Mouse (Mus musculus) T-helper 17 cell (primary cell): ENCODE measurements around the gene Ctxn2.
"Not testable (repeated sequence)": the region's sequence is repeated elsewhere in the genome, so short reads cannot be mapped to it uniquely, and the experiment has no call there.

Source experiments
- in situ Hi-C, 2 experiments: fragments of 300-600 bp; cut with MboI, MseI; formaldehyde crosslinking; loops; 1 replicate in 1 of 2; 2 replicates in 1 of 2; pipeline ENCODE4 v1.15.1; 2025; ENCODE audit warnings: high pct_unique_total_duplicates in 2 of 2

The Ctxn2 gene

DNA sequence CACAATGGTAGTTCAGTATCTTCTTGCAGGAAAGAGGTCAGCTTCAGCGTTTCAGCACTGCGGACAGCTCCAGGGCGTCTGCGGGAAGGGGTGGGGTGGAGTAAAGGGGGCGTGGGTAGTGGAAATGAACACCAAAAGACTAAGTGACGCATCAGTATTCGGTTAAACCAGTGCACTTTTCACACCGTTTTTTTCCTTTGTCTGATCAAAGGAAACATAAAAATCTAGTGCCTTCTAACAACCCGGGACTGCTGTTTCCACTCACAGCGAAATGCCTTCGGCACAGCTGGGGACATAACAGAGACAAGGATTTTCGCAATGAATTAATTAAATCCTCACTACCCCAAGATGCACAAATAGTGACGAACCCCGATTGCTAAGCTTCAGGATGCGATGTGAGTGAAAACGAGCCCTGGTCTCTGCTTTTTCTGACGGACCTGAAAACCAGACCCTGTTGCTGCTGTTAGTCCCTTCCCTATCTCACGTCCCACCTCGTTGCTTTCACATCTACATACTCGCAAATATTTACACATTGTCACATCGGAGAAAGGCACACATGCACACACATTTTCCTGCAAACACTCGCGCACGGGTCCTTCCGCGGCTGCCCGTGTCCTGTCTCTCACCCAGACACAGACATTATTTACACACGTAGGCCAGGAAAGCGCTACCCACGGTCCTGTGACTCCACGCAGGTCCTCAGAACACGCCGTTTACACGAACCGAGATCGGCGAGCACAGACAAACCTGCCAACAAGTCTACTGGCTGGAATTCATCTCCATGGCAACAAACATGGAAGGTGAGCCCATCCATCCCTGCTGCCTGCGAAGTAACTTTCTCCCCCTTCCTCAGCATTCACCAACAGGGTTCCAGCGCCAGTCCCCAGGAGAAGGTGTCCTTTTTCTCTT lies at the start of gene Ctxn2:
Ctxn2 (plus strand) TSS at position 790 of the 909 bp plus-strand sequence.
- in situ Hi-C loops = no loop called here

DNA sequence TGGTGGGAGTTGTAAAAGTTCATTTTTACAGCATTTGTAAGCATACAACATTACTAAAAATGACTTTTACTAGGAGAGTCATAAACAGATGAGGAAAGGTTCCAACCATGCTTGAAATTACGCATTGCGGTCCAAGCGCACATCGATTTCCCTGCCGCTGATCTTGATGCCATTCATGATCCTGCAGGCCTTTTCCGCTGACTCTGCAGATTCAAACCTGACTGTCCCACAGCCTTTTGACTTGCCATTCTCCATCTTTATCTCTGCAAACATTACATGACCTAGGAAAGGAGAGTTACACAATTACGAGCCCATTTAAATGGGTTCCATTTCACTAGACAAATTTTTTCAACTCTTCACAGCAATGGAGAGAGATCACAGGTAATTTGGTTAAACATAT lies 47.7 kb upstream of the Ctxn2 start:
- in situ Hi-C loops = loop anchor here in 1 of 2 experiments (10.0 kb wide), 1 partner anchor 486 kb away; no protein-coding TSS in a partner anchor

DNA sequence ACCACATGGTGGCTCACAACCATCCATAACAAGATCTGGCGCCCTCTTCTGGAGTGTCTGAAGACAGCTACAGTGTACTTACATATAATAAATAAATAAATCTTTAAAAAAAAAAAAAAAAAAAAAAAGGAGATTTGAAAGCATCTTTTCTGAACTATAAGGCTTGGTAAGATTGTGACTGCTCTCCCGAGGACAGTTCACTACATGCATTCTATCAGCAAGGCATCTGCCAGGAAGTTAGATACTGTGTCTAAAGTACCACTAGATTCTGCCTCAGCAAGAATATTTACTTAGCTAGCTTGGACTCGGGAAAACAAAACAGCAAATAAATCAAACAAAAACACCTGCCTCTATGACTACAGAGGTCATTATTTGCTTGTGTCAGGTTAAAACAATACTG lies 44.4 kb upstream of the Ctxn2 start:
- in situ Hi-C loops = not testable (repeated sequence)

DNA sequence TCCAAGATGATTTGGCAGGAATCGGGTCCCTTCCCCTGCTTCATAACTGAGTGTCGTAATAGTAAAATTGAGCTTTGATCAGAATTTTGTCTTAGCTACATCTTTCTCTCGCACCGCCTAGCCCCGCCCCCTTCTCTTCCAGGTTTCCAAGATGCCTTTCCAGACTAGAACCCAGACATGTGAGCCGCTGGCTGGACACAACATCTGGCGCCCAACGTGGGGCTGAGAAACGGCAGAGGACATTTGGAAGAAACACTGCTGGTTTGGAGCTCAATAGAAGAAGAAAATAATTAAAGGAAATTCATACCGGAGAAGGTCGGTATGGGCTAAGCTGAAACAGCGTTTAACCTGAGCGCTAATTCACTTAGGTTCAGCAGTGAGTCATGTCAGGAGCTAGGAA lies 32.0 kb upstream of the Ctxn2 start:
- in situ Hi-C loops = loop anchor here in 1 of 2 experiments (25.0 kb wide), 1 partner anchor 1858 kb away; no protein-coding TSS in a partner anchor

DNA sequence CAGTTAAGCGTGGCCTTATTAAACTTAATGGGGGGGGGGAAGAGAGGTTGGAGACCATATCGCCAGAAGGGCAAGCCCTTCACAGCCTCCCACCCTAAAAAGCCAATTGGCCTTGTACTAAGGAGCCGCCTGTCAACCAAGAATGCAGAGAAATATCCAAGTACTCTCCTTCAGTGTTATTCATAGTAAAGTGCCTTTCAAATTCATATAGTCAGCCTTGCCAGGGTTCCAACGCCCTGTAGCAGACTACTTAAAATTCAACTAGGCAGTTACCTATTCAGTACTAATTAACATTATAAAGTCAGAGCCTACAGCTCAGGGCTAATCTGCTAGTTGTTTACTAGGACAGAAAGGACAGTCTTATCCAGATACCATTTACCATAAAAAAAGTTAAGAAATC lies 30.0 kb upstream of the Ctxn2 start:
- in situ Hi-C loops = loop anchor here in 1 of 2 experiments (25.0 kb wide), 1 partner anchor 1856 kb away; no protein-coding TSS in a partner anchor

DNA sequence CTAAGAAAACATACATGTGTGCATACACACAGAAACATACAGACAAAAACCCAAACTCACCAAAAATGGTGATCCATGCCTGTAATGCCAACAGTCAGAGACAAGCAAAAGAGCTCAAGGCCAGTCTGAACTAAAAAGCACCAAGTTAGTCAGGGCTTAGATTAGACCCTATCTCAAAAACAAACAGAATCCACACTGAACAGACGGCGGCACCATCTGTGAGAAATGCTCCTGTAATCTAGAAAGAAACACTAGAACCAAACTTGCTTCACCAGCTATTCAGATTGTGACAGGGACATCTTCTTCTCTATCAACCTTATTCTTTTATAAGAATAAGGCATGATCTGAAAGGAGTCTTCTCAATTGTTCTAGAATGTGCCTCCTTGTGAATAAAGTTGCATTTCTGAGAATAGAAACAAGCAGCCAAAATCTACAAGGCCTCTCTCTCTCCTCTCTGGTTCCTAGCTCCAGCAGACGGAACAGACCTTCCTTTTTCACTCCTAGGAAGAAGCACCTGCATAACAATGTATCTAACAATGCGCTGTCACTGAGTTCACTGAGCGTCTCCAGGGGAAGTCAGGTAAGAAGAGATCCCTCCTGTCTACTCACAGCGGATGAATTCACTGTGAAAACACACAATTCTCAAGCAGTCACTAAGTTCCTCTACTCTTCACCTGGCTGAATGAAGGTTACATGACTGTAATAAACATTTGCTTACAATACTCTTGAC lies 16.9 kb upstream of the Ctxn2 start:
- in situ Hi-C loops = loop anchor here (5.0 to 25.0 kb wide), 3 partner anchors 125 to 1843 kb away; partner anchors contain the start of gene Dut (in 2 of the 2)

DNA sequence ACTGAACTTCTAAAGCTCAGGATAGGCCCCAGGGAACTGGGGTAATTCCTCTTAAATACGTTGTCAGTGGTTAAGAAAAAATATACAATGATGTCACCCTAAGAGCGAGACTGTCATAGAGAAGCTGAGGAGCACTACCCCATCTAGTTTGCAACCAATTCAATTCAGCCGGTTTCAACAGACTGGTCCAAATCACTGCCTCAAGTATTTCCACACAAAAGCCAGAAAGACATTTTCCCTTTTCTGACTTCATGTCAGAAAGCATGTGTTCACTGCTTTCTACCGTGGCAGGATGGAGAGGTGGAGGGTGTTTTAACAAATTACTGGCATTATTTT lies 14.2 kb upstream of the Ctxn2 start:
- in situ Hi-C loops = loop anchor here (5.0 to 25.0 kb wide), 3 partner anchors 123 to 1840 kb away; partner anchors contain the start of gene Dut (in 2 of the 2)

DNA sequence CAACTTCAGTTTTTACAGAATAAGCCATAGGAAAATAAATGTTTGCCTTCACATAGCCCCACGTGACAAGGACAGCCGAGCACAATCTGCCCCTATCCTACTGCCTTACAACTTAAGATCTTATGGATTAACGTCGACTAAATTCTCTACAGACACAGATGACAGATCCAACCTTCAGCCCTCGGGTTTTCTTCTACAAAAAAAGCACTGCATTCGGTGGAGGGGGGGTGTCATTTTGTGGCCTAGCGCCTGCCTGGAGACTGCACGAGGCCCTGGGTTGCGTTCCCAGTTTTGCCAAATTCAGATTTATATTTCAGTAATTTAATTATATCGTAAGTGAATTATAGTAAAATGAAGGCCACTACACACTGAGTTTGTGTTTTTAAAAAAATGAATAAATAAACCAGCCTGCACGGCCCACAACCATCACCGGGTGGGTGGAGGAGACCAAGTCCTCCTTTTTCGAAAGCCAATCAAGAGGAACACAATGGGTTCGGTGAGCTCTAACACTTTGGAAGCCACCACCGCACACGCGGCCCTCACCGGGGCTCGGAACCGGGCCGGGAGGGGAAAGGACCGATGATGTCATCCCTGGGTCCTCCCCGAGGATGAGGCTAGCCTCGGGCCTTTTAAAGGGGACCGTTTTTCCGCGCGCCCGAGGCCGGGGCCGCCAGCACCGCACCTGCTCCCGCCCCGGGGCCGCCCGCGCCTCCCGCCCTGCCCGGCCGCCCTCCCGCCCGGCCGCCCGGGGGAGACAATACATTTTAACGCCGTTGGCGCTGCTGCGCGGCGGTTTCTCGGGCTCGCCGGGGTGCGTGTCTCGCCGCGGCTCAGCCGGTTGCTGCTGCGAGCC lies 13.6 kb upstream of the Ctxn2 start:
- in situ Hi-C loops = loop anchor here (5.0 to 25.0 kb wide), 3 partner anchors 122 to 1839 kb away; partner anchors contain the start of gene Dut (in 2 of the 2)

DNA sequence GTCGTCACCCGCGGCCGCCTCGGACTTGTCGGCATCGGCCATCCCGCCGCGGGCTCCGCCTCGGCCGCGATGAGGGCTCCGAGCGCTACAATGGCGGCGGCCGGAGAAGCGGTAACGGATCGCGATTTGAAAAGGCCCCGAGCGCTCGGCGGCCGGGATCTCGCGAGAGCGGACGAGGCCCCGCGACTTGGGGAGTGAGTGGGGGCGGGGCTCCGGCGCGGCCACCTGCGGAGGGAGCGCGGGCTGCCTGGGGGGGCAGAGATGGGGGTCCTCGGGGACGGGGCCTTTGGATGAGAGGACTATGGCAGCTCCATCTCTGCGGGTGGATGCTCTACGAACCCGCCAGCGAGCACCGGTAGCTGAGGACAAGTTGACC lies 13.0 kb upstream of the Ctxn2 start, which contains the start of gene Myef2:
Myef2 (minus strand) TSS at position 185 of the 376 bp plus-strand sequence.
- in situ Hi-C loops = loop anchor here (5.0 to 25.0 kb wide), 3 partner anchors 121 to 1839 kb away; partner anchors contain the start of gene Dut (in 2 of the 2)

DNA sequence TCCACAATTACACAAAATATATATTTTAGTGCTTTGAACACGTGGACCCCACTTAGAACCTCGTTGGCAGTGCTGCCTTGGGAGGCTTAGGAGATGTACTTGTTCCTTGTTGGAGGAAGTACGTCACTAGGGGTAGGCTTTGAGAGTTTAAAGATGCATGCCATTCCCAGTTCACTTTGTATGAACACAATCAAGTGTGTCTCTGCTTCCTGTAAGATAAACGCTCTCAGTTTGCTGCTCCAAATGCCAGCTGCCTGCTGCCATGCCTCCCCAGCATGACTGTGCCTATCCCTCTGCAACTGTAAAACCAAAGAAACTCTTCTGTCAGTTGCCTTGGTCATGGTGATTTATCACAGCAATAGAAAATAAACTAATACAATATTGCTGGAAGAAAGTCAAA lies 10.7 kb upstream of the Ctxn2 start:
- in situ Hi-C loops = loop anchor here in 1 of 2 experiments (10.0 kb wide), 1 partner anchor 119 kb away; the partner anchor contains the start of gene Dut

DNA sequence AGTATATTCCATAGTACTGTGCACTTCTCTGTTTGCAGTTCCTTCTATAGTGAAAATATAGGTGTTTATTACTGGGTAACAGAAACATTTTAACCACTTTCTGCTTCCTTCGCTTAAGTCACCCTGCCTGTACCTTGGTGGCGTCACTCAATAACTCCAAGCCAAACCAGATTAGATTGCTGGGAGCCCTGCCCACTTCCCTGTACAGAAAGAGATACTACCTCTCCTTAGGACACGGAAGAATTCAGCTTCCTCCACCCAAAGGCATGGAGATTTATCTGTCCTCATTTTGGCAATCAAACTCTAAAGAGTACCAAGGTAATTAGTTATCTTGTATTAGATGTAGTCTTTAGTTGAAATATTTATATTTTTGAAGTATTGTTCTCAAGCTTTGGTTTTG lies 9.7 kb upstream of the Ctxn2 start:
- in situ Hi-C loops = loop anchor here in 1 of 2 experiments (10.0 kb wide), 1 partner anchor 118 kb away; the partner anchor contains the start of gene Dut

DNA sequence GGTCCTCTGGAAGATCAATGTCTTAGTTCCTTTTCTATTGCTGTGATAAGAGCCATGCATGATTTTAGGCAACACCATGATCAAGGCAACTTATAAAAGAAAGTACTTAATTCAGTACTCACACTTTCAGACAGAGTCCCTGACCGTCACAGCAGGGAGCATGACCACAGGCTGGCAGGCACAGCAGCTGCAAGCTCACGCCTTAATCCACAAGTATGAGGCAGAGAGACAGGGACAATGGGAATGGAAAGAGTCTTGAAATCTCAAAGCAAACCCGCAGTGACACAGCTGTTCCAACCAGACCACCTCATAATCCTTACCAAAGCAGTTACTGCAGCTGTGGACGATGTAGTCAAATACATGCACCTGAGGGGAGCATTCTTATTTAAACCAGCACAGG lies 2.4 kb upstream of the Ctxn2 start:
- in situ Hi-C loops = no loop called here

DNA sequence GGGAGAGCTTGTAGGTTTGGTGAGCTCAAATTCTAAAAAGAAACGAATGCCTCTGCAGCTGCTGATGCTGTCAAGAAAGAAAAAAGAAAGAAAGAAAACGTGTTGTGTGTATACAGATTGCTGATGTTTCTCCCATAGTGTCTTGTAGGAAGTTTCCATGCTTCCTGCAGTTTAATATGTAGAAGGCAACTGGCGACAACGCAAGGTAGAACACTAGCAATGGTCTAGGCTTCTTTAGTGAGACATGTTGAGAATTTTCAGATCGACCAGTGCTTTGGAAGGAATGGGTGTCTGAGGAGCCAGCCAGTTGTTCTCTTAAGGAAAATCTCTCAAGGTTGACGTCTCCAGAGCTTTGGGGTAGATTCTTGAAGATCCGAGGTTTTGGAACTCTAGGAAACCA lies 354 bp downstream of the Ctxn2 start:
- in situ Hi-C loops = no loop called here

DNA sequence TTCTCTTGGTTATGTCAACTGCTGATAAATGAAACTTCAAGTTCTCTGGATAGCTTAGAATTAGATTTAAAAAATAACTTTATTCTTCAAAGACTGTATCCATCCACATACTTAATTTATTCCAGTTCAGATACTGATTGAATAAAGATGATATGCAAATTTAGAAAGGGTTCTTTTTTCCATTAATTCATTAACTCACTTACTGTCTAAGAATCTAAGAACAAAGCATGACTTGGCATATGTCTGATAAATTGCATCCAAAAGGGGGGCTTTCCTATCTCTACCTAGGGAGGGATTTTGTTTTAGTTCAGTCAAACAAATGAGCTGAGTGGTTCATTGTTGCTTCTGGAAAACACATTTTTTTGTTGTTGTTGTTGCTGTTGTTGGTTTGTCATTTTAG lies 5.8 kb downstream of the Ctxn2 start:
- in situ Hi-C loops = no loop called here

DNA sequence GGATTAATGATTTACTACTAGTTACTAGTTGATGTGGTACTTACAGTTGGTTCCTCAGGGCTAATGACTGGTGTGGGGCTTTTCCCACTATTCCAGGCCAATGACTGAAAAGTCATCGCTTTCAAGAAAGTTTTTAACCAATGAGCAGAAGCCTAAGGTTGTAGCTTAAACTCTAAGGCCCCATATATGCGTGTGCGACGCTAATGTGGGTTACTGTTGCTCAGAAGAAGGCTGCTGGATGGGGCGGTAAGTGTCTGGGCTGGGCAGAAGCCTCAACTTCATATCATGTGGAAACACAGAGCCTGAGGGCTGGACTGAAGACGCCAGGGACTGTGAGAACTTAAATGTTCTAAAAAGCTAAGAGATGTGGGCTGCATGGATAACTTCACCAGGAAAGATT lies 15.9 kb downstream of the Ctxn2 start, which contains the start of gene Slc12a1:
Slc12a1 (plus strand) TSS at position 118 of the 400 bp plus-strand sequence.
- in situ Hi-C loops = no loop called here

DNA sequence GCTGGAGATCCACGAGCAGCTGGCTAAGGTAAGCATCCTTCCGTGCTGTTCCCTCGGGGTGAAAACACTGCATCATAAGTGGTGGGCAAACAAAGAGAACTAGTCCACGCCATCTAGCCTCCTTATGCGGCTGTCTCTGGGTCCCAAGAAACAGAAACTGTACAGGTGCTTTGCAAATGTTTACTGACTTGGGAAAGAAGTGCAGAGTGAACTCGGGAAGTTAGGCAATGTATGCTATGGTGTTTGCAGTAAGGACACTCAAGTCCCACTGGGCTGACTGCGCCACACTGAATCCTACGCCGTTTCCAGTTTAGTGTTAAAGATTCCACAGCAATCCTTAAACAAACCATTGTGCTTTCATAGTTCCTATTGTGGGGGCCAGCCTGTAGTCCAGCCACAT lies 17.8 kb downstream of the Ctxn2 start:
- in situ Hi-C loops = no loop called here

DNA sequence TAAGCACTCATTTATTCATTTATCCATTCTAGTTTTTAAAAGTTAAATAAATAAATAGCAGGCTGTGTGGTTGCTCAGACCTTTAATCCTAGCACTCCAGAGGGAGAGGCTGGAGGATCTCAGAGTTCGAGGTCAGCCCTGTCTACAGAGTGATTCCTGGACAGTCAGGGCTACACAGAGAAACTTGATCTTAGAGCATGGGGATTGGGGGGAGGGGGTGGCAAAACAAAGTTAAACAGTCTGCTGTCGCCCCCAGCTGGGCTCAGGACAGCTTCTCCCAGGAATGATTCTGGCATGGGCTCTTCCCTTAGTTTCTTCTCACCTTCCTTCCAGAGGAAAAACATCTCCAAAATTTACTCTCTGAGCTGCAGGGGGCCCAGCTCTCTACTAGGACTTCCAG lies 19.0 kb downstream of the Ctxn2 start:
- in situ Hi-C loops = no loop called here

DNA sequence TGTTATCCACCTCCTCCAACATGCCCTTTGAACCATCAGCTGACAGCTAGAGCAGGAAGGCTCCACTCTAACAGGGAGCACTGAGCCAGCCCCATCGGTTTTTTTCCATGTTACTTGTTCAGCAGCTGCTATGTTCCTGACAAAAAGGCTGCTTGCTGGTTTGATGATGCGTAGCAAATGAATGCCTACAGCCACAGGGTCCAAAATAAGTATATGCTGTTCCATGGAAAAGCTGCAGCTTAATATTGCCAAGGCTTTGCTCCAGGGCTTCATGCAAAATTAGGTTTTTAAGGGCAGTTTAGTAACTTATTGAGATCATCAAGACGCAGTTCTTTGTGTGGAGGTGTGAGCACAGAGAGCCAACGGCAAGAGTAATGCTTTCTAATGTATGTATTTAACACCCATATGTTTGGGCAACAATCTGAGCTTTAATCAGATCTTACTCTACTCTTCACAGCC lies 25.5 kb downstream of the Ctxn2 start:
- in situ Hi-C loops = loop anchor here in 1 of 2 experiments (10.0 kb wide), 1 partner anchor 1177 kb away; no protein-coding TSS in a partner anchor

DNA sequence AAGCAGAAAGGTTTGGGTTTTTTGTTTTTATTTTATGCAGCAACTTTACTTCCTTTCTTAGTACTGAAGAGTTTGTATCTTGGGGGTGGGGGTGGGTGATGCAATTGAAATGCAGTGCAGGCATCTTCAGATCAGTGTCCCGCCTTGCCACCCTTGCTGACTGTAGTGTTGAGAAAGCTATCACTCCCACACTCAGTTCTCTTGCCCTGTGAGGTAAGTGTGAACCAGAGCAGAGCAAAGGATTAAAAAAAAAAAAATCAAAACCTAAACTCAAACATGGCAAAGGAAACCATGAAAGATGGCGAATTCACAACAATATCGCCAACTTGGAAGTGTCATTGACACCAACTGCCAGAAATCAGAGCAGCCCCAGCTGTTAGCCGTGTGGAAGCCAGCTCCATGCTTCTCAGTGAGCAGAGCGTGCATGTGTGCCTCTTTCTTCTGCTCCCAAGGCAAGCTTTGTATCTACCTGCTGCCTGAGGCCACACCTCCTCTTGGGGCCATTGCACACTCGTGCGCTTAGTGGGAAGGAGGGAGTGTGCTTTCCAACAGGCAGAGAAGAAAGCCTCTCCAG lies 41.8 kb downstream of the Ctxn2 start:
- in situ Hi-C loops = loop anchor here (5.0 to 25.0 kb wide), 3 partner anchors 121 to 1516 kb away; no protein-coding TSS in a partner anchor

DNA sequence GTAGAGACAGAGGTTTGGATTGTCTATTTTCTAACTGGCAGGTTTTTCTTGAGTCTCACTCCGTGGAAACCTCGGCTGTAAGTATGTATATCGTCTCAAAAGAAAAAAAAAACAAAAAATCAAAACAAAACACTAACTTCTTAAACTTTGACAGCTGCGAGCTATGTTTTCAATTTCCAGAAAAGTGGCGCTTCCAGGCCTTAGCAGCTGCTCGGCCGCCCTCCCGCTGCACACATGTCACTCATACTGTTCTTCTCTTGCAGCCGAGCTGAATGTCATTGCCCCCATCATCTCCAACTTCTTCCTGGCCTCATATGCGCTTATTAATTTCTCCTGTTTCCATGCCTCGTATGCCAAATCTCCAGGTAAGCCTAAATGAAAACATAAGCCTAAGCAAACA lies 51.4 kb downstream of the Ctxn2 start:
- in situ Hi-C loops = loop anchor here in 1 of 2 experiments (10.0 to 25.0 kb wide), 3 partner anchors 1076 to 1883 kb away; no protein-coding TSS in a partner anchor
